Mouse (Mus musculus): Measurements from ENCODE around the gene Tnrc6b. TPM values are rescaled to one million over a fixed set of nuclear protein-coding genes. Genes with fewer than 3 reads are reported as not detected.

The Tnrc6b gene
- total and polyA plus RNA-seq, 3 experiments: 14.2 to 146 (median 24.5) TPM

DNA sequence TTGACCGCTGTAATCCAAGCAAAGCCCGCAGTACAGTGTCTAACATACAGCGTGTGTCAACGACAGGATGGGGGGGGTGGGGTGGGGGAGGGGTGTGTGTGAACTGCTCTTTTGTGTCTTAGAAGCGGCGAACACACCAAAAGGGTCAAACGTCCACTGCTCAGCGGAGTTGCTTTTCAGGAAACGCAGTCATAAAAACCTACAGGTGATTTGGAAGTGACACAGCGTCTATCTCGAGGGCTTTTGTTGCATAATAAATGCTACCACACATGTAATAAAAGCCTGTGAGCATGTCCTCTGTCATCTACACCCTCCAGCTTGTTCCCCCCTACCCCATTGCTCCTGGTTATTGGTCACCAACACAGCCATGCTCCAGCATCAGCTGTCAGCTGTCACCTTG, 4.5 kb upstream of the Tnrc6b start:
- TF ChIP-seq GATA1 (IDR thresholded peaks at IDR 0.05; ENCODE audit: borderline replicate concordance, low read length): no peak
- no peak for TF ChIP-seq TAL1 (conservative IDR thresholded peaks at IDR 0.05; ENCODE audit: low read depth, low read length)
- no peak for TF ChIP-seq POLR2AphosphoS5 (IDR thresholded peaks at IDR 0.05; ENCODE audit: insufficient replicate concordance, low read depth, low read length)
- TF ChIP-seq CTCF (IDR thresholded peaks at IDR 0.05; ENCODE audit: low read depth, low read length): no peak
- no peak for TF ChIP-seq GATA2 (IDR thresholded peaks at IDR 0.05; ENCODE audit: borderline replicate concordance, low read depth, low read length)
- Histone ChIP-seq H3K4me1 (ENCODE audit: insufficient read depth, low read depth, low read length) (peaks cover 23% of the 10 kb centered on the region), H3K27me3 (ENCODE audit: insufficient read depth, low read length) (peaks cover 9% of the 10 kb centered on the region), H3K36me3 (replicated peaks) (no peaks in the 10 kb centered on the region), H3K4me3 (ENCODE audit: low read depth, low read length) (no peak overlapping the region), H3K9me3 (replicated peaks) (no peaks in the 10 kb centered on the region)
- no peak for DNase-seq (ENCODE audit: low spot score)
- no peak for ATAC-seq (ENCODE audit: extremely low read depth, insufficient number of reproducible peaks, low FRiP score, poor library complexity, severe bottlenecking)

DNA sequence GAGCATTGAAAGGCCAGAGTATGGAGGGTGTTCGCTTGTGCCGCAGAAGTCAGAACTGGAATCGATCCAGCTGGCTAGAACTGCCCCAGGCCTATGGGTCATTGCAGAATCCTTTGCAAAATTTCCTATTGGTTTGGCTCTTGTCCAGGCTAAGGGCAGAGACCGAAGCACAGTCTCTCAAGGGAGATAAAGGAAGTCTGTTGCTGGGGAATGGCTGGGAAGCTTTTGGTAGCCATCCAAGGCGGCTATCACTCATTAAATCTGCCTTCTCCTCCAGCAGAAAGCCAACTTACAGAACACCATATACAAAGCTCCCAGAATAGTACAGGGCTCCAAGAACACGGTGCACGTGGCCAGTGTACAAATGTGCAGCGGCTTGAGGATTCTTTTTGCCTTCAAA, 4.0 kb upstream of the Tnrc6b start:
- Histone ChIP-seq H3K4me1 (ENCODE audit: insufficient read depth, low read depth, low read length) (peaks cover 27% of the 10 kb centered on the region), H3K9me3 (replicated peaks) (no peaks in the 10 kb centered on the region), H3K27me3 (ENCODE audit: insufficient read depth, low read length) (peaks cover 4% of the 10 kb centered on the region), H3K4me3 (ENCODE audit: low read depth, low read length) (no peak overlapping the region), H3K36me3 (replicated peaks) (no peaks in the 10 kb centered on the region)
- TF ChIP-seq POLR2AphosphoS5 (IDR thresholded peaks at IDR 0.05; ENCODE audit: insufficient replicate concordance, low read depth, low read length) (no peak), CTCF (IDR thresholded peaks at IDR 0.05; ENCODE audit: low read depth, low read length) (no peak), GATA1 (IDR thresholded peaks at IDR 0.05; ENCODE audit: borderline replicate concordance, low read length) (no peak), TAL1 (conservative IDR thresholded peaks at IDR 0.05; ENCODE audit: low read depth, low read length) (no peak), GATA2 (IDR thresholded peaks at IDR 0.05; ENCODE audit: borderline replicate concordance, low read depth, low read length) (no peak)
- ATAC-seq (ENCODE audit: extremely low read depth, insufficient number of reproducible peaks, low FRiP score, poor library complexity, severe bottlenecking): no peak
- DNase-seq (ENCODE audit: low spot score): no peak

DNA sequence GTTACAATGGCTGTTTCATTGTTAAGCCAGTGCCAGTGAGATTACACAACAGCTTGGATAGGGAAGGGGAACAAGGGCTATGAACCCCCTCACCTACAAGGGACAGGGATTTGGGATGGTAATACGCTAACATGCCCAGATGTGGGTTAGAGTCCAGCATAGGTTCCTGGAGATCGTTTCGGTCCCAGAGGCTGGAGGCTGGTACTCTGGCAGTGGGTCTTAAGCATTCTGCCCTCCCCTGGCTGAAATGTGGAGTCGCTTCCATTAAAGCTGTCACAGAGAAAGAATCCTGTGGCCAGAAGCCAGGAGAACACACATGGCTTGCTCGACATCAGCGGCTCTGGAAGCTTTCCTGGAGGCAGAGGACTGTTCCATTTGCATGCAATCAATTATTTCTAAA, 1.5 kb upstream of the Tnrc6b start:
- TF ChIP-seq GATA1 (IDR thresholded peaks at IDR 0.05; ENCODE audit: borderline replicate concordance, low read length) (no peak), TAL1 (conservative IDR thresholded peaks at IDR 0.05; ENCODE audit: low read depth, low read length) (no peak), CTCF (IDR thresholded peaks at IDR 0.05; ENCODE audit: low read depth, low read length) (no peak), GATA2 (IDR thresholded peaks at IDR 0.05; ENCODE audit: borderline replicate concordance, low read depth, low read length) (no peak), POLR2AphosphoS5 (IDR thresholded peaks at IDR 0.05; ENCODE audit: insufficient replicate concordance, low read depth, low read length) (no peak)
- H3K4me1 ChIP-seq (ENCODE audit: insufficient read depth, low read depth, low read length): peaks cover 29% of the 10 kb centered on the region
- DNase-seq (ENCODE audit: low spot score) (no peak), ATAC-seq (ENCODE audit: extremely low read depth, insufficient number of reproducible peaks, low FRiP score, poor library complexity, severe bottlenecking) (no peak)
- no peaks in the 10 kb centered on the region; the same call in 1 of the 2 replicates for H3K27me3 ChIP-seq (ENCODE audit: insufficient read depth, low read length)
- H3K4me3 ChIP-seq (ENCODE audit: low read depth, low read length): no peak overlapping the region
- peaks cover 7% of the 10 kb centered on the region for H3K36me3 ChIP-seq (replicated peaks)
- H3K9me3 ChIP-seq (replicated peaks): no peaks in the 10 kb centered on the region

DNA sequence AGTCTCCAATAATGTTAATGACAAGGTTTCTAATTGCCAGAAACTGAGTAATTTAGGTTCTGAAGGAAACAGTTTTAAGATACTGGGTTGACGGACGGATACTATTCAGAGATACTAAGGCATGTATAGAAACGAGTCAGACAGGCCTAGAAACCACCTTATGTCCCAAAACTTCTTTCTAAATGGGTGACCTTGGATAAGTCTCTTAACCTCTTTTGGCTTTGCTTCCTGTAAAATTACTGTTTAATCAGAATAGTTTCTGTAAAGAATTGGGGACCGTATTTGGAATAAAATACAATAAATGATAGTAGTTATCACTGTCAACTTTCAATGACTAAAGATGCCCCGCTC, 881 bp upstream of the Tnrc6b start:
- Histone ChIP-seq H3K4me1 (ENCODE audit: insufficient read depth, low read depth, low read length) (peaks cover 29% of the 10 kb centered on the region), H3K36me3 (replicated peaks) (peaks cover 7% of the 10 kb centered on the region), H3K4me3 (ENCODE audit: low read depth, low read length) (peak overlapping the region; percentile 100; the same call in 1 of the 2 replicates), H3K9me3 (replicated peaks) (no peaks in the 10 kb centered on the region), H3K27me3 (ENCODE audit: insufficient read depth, low read length) (no peaks in the 10 kb centered on the region; the same call in 1 of the 2 replicates)
- ATAC-seq (ENCODE audit: extremely low read depth, insufficient number of reproducible peaks, low FRiP score, poor library complexity, severe bottlenecking) (no peak), DNase-seq (ENCODE audit: low spot score) (no peak)
- TF ChIP-seq POLR2AphosphoS5 (IDR thresholded peaks at IDR 0.05; ENCODE audit: insufficient replicate concordance, low read depth, low read length): no peak
- TF ChIP-seq GATA1 (IDR thresholded peaks at IDR 0.05; ENCODE audit: borderline replicate concordance, low read length): no peak
- no peak for TF ChIP-seq TAL1 (conservative IDR thresholded peaks at IDR 0.05; ENCODE audit: low read depth, low read length)
- no peak for TF ChIP-seq CTCF (IDR thresholded peaks at IDR 0.05; ENCODE audit: low read depth, low read length)
- TF ChIP-seq GATA2 (IDR thresholded peaks at IDR 0.05; ENCODE audit: borderline replicate concordance, low read depth, low read length): no peak

DNA sequence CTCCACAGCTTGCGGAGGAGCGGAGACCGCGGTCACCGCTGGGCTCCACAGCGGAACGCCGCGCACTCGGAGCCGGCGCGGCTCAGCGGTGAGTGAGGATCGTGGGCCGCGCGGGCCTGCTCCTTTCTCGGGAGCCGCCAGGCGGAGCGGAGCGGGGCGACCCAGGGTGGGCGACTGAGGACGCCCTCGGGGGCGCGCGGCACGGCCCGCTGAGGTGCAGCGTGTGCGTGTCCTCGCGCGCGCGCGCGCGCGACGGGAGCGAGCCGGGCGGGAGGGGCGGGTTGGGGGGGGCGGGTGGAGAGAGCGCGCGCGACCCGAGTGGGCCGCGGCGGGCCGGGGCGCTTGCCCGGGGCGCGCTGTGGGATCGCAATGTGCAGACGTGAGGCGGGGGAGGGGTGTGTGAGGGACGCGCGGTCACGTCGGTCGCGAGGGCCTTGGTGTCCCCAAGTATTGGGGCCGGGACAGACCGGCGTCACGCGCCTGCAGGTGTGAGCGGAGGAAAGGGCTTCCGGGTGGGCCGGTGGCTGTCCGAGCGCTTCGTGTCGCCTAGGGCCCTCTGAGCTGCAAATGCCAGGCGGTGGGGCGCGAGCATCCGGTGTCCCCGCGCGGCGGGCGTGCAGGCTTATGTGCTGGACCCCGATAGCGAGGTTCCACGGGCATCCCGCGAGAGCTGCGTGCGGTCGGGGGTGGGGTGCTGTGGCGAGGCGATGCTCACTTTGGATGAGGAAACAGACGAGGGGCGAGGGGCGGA, 463 bp downstream of the Tnrc6b start:
- H3K36me3 ChIP-seq (replicated peaks): peaks cover 9% of the 10 kb centered on the region
- H3K4me1 ChIP-seq (ENCODE audit: insufficient read depth, low read depth, low read length): peaks cover 23% of the 10 kb centered on the region
- peak overlapping the region; percentile 100 for H3K4me3 ChIP-seq (ENCODE audit: low read depth, low read length)
- H3K9me3 ChIP-seq (replicated peaks): no peaks in the 10 kb centered on the region
- no peak for TF ChIP-seq TAL1 (conservative IDR thresholded peaks at IDR 0.05; ENCODE audit: low read depth, low read length)
- TF ChIP-seq GATA2 (IDR thresholded peaks at IDR 0.05; ENCODE audit: borderline replicate concordance, low read depth, low read length): no peak
- TF ChIP-seq CTCF (IDR thresholded peaks at IDR 0.05; ENCODE audit: low read depth, low read length): no peak
- TF ChIP-seq POLR2AphosphoS5 (IDR thresholded peaks at IDR 0.05; ENCODE audit: insufficient replicate concordance, low read depth, low read length): no peak
- TF ChIP-seq GATA1 (IDR thresholded peaks at IDR 0.05; ENCODE audit: borderline replicate concordance, low read length): no peak
- ATAC-seq (ENCODE audit: extremely low read depth, insufficient number of reproducible peaks, low FRiP score, poor library complexity, severe bottlenecking) (no peak), DNase-seq (ENCODE audit: low spot score) (peak; percentile 60)
- H3K27me3 ChIP-seq (ENCODE audit: insufficient read depth, low read length): no peaks in the 10 kb centered on the region; the same call in 1 of the 2 replicates

DNA sequence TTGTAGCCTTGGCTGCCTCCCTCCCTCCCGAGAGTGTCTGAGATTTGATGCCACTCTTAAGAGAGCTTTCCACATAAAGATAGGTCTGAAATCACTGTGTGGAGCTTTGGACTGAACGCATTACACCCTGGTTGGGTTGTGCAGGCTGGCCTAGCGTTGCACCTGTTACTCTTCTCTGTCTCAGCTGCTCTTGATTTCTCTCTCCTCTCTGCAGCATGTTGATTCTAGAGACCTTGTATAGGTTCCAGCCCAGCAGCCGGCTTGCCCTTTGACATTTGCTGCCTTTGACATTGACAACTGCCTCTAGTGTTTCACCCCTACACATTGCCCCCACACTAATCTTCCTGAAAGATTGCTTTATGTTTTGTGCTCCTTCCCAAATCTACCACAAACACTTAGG, 3.2 kb downstream of the Tnrc6b start:
- no peak for DNase-seq (ENCODE audit: low spot score)
- peaks cover 13% of the 10 kb centered on the region for H3K36me3 ChIP-seq (replicated peaks)
- TF ChIP-seq GATA1 (IDR thresholded peaks at IDR 0.05; ENCODE audit: borderline replicate concordance, low read length) (no peak), POLR2AphosphoS5 (IDR thresholded peaks at IDR 0.05; ENCODE audit: insufficient replicate concordance, low read depth, low read length) (no peak), CTCF (IDR thresholded peaks at IDR 0.05; ENCODE audit: low read depth, low read length) (no peak), TAL1 (conservative IDR thresholded peaks at IDR 0.05; ENCODE audit: low read depth, low read length) (no peak), GATA2 (IDR thresholded peaks at IDR 0.05; ENCODE audit: borderline replicate concordance, low read depth, low read length) (no peak)
- H3K4me1 ChIP-seq (ENCODE audit: insufficient read depth, low read depth, low read length): peaks cover 18% of the 10 kb centered on the region
- no peaks in the 10 kb centered on the region for H3K9me3 ChIP-seq (replicated peaks)
- no peak overlapping the region for H3K4me3 ChIP-seq (ENCODE audit: low read depth, low read length)
- ATAC-seq (ENCODE audit: extremely low read depth, insufficient number of reproducible peaks, low FRiP score, poor library complexity, severe bottlenecking): no peak
- no peaks in the 10 kb centered on the region; the same call in 1 of the 2 replicates for H3K27me3 ChIP-seq (ENCODE audit: insufficient read depth, low read length)
